Mouse (Mus musculus) embryonic facial prominence, embryonic 15.5 days (tissue): Measurements from ENCODE around the gene Hist1h2br. TPM values are rescaled to one million over a fixed set of nuclear protein-coding genes. Genes with fewer than 3 reads are reported as not detected.
"Not testable (repeated sequence)": the region's sequence is repeated elsewhere in the genome, so short reads cannot be mapped to it uniquely, and the experiment has no call there.

ENCODE experiments used
- ATAC-seq: fragments of 200-750 bp; cut with Nextera tagmentation; 2 replicates; pipeline ENCODE4 v1.8.0; 2017; ENCODE audit warnings: low read depth, moderate TSS enrichment; ENCODE audit not compliant: insufficient number of reproducible peaks, low FRiP score, low TSS enrichment
- H3K27ac ChIP-seq: fragments of 300-500 bp; sonication (generic); replicated peaks from 2 replicates; pipeline ENCODE4 v1.5.1; 2015; ENCODE audit warnings: mild to moderate bottlenecking, inconsistent platforms
- H3K27me3 ChIP-seq: fragments of 300-500 bp; sonication (generic); 2 replicates; pipeline ENCODE4 v1.6.1; 2015; ENCODE audit warnings: inconsistent platforms
- H3K36me3 ChIP-seq: fragments of 300-500 bp; sonication (generic); 2 replicates; pipeline ENCODE4 v1.6.1; 2015; ENCODE audit warnings: mild to moderate bottlenecking, inconsistent platforms
- H3K4me1 ChIP-seq: fragments of 300-500 bp; sonication (generic); 2 replicates; pipeline ENCODE4 v1.6.1; 2015; ENCODE audit warnings: inconsistent platforms
- H3K4me2 ChIP-seq: fragments of 300-500 bp; sonication (generic); replicated peaks from 2 replicates; pipeline ENCODE4 v1.6.1; 2015; ENCODE audit warnings: mild to moderate bottlenecking, inconsistent platforms
- H3K4me3 ChIP-seq: fragments of 300-500 bp; sonication (generic); replicated peaks from 2 replicates; pipeline ENCODE4 v1.5.1; 2015; ENCODE audit warnings: mild to moderate bottlenecking, inconsistent platforms
- H3K9ac ChIP-seq: fragments of 300-500 bp; sonication (generic); 2 replicates; pipeline ENCODE4 v1.6.1; 2015; ENCODE audit warnings: inconsistent platforms
- H3K9me3 ChIP-seq: fragments of 300-500 bp; sonication (generic); replicated peaks from 2 replicates; pipeline ENCODE4 v1.6.1; 2016; ENCODE audit warnings: inconsistent platforms
- WGBS: fragments of 180-500 bp; shearing (Covaris S2); methylation state at CpG from one replicate; pipeline ENCODE4 v1.1.7; 2015; 5-methylcytosine and 5-hydroxymethylcytosine counted together
- polyA plus RNA-seq: library from polyadenylated mRNA; unstranded; fragments of >200 nt; fragmentation: Nextera tagmentation; extraction: Ambion mirVana; gene quantifications from 2 replicates; pipeline ENCODE4 v1.2.1, GENCODE M21; 2015

Hist1h2br gene
- polyA plus RNA-seq, 1 experiment from 2014 or later = 14.7 TPM

GRCm38 (mm10) chr13:21850696-21851095 is 17.2 kb downstream of the Hist1h2br start:
- not testable (repeated sequence) for H3K4me3 ChIP-seq, H3K9me3 ChIP-seq, H3K36me3 ChIP-seq, ATAC-seq, H3K4me1 ChIP-seq, H3K4me2 ChIP-seq, H3K27ac ChIP-seq, H3K9ac ChIP-seq, H3K27me3 ChIP-seq
- 24% methylated on average over 1 of the region's 1 CpGs for WGBS

DNA sequence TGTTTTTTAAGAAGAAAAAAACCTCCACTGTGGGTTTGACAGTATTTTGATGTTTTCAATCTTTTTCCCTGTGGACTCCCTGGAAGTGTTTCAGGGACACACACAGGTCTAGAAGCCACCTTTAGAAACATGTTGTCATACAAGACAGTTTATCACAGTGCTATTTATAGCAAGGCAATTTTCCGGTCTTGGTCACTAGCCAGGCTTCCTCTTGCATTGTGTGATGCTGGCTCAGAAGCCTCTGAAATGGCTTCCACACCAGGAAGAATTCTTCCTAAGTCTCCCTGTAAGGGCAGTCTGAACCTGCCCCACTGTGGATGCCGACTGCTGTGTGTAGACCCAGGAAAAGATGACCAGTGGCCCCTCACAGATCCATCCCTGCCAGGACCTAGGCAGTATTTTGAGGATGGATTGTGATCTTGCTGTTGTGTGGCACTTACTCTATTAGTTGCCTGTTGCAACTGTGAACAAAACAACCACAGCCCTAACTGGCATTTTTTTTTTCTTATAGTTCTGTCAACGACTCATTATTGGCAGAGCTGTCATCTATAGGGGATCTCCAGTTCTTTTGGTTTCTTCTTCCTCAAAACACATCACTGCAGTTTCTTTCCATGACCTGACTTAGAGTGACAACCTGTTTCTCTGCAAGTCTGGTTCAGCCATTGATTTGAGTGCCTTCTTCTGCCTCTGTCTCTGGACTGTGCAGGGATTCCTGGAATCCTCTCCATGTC is 18.8 kb downstream of the Hist1h2br start:
- WGBS = 55% methylated on average over 3 of the region's 3 CpGs
- Histone ChIP-seq H3K9me3 (no peaks in the 10 kb centered on the region), H3K36me3 (no peaks in the 10 kb centered on the region), H3K4me1 (no peaks in the 10 kb centered on the region), H3K9ac (no peak overlapping the region), H3K27ac (no peak overlapping the region), H3K4me2 (no peak overlapping the region), H3K27me3 (no peaks in the 10 kb centered on the region), H3K4me3 (no peak overlapping the region)
- ATAC-seq = no peak

DNA sequence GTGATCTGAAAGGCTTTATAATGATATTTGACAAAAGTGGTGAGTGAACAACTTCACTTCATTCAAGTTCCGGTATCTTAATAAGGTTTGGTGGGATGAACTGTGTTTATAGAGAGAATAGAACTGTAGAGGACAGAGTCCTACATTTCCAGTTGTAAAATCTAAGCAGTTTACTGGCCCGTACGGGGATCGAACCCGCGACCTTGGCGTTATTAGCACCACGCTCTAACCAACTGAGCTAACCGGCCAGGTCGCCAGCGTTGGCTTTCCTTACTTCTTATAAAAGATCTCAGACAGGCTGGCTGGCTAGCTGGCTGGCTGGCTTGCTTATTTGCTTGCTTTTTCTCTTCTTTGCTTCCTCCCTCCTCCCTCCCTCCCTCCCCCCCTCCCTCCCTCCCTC is 21.6 kb downstream of the Hist1h2br start:
- Histone ChIP-seq H3K36me3 (no peaks in the 10 kb centered on the region), H3K27me3 (no peaks in the 10 kb centered on the region), H3K4me2 (peak overlapping the region; percentile 50), H3K4me1 (no peaks in the 10 kb centered on the region), H3K27ac (no peak overlapping the region), H3K9ac (no peak overlapping the region), H3K4me3 (peak overlapping the region; percentile 45), H3K9me3 (no peaks in the 10 kb centered on the region)
- WGBS = 1% methylated on average over 11 of the region's 11 CpGs
- ATAC-seq = no peak

DNA sequence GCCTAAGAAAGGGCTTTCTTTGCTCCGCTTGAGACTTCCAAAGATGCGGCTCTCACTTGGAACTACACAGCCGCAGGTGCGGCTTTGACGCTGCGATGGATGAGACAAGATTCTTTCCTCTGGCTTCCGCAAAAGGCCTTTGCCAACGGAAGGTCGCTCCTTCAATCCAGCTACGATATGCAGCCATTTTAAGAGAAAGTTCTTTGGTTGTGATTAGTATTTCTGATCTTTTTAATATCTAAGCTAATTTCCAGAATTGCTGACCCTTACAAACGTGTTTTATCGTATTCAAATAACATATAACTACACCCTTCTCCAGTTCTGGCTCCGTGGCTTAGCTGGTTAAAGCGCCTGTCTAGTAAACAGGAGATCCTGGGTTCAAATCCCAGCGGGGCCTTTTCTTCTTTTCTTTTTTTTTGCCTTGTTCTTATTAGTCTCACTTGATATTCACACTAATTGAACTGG is 22.2 kb downstream of the Hist1h2br start:
- Histone ChIP-seq H3K4me3 (peak overlapping the region; percentile 45), H3K27ac (no peak overlapping the region), H3K27me3 (no peaks in the 10 kb centered on the region), H3K9me3 (no peaks in the 10 kb centered on the region), H3K4me2 (peak overlapping the region; percentile 50), H3K36me3 (no peaks in the 10 kb centered on the region), H3K4me1 (no peaks in the 10 kb centered on the region), H3K9ac (no peak overlapping the region)
- ATAC-seq = no peak
- 2% methylated on average over 15 of the region's 15 CpGs for WGBS

- no peaks in the 10 kb centered on the region for H3K9me3 ChIP-seq
- H3K4me2 ChIP-seq = no peak overlapping the region
- no peak for ATAC-seq
Observed at GRCm38 (mm10) chr13:21861608-21862007, 28.1 kb downstream of the Hist1h2br start.

GRCm38 (mm10) chr13:21865503-21865902 is 32.0 kb downstream of the Hist1h2br start:
- not testable (repeated sequence) for H3K4me1 ChIP-seq, H3K27ac ChIP-seq, H3K9me3 ChIP-seq, H3K9ac ChIP-seq, H3K4me3 ChIP-seq, H3K4me2 ChIP-seq, ATAC-seq, H3K36me3 ChIP-seq, H3K27me3 ChIP-seq
- 61% methylated on average over 3 of the region's 3 CpGs for WGBS

More at GRCm38 (mm10) chr13:21861608-21862007, 28.1 kb downstream of the Hist1h2br start:
- Histone ChIP-seq H3K27me3 (no peaks in the 10 kb centered on the region), H3K36me3 (no peaks in the 10 kb centered on the region), H3K9ac (no peak overlapping the region), H3K4me1 (no peaks in the 10 kb centered on the region), H3K27ac (no peak overlapping the region), H3K4me3 (no peak overlapping the region)
- WGBS = 17% methylated on average over 5 of the region's 5 CpGs

- Histone ChIP-seq H3K9ac (no peak overlapping the region), H3K4me3 (no peak overlapping the region), H3K27me3 (no peaks in the 10 kb centered on the region), H3K9me3 (no peaks in the 10 kb centered on the region), H3K36me3 (no peaks in the 10 kb centered on the region), H3K4me1 (0 out of 2 replicates have a peak, but pooled peaks cover 5% of the 10 kb centered on the region), H3K4me2 (no peak overlapping the region), H3K27ac (no peak overlapping the region)
- WGBS = 82% methylated on average over 6 of the region's 6 CpGs
- ATAC-seq = no peak
Observed at GRCm38 (mm10) chr13:21880735-21881134, 47.2 kb downstream of the Hist1h2br start.

DNA sequence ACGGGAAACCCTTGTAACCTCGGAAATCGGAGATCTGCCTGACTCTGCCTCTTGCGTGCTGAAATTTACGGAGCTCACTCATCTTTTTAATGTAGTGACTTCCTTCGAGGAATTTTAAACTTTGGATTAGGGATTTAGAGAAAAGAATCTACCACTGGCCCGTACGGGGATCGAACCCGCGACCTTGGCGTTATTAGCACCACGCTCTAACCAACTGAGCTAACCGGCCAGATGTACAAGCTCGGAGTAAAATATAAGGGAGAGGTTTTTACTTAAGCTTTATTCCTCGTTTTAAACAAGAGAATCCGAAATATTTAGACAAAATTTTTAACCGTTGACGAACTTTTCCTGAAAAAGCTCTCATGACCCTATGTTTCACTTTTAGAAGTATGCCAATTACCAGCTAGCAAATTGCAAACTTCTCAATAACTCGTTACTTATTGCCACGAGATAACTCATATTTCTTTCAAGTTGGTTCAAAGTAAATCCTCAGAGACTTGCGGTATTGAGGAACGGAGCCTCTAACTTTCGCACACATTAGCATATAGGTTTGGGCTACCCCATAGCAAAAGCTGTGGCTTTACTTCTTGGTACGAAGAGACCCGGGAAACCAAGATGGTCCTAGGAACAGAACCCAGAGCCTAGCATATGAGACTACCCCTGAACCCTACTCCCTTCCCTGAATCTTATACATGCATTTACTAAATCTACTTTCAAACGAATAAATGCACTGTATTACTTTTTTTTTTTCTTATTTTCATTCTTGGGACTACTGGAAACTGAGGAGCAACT is 48.5 kb downstream of the Hist1h2br start:
- H3K27ac ChIP-seq = no peak overlapping the region
- H3K9me3 ChIP-seq = no peaks in the 10 kb centered on the region
- H3K4me2 ChIP-seq = peak overlapping the region; percentile 44
- peak overlapping the region; percentile 41 for H3K4me3 ChIP-seq
- no peaks in the 10 kb centered on the region for H3K36me3 ChIP-seq
- H3K9ac ChIP-seq = no peak overlapping the region
- H3K4me1 ChIP-seq = 0 out of 2 replicates have a peak, but pooled peaks cover 5% of the 10 kb centered on the region
- 3% methylated on average over 27 of the region's 27 CpGs for WGBS
- no peaks in the 10 kb centered on the region for H3K27me3 ChIP-seq
- no peak for ATAC-seq

- Histone ChIP-seq H3K9me3 (no peaks in the 10 kb centered on the region), H3K27me3 (no peaks in the 10 kb centered on the region), H3K27ac (no peak overlapping the region), H3K4me3 (peak overlapping the region; percentile 41), H3K36me3 (no peaks in the 10 kb centered on the region), H3K9ac (no peak overlapping the region), H3K4me2 (peak overlapping the region; percentile 44), H3K4me1 (0 out of 2 replicates have a peak, but pooled peaks cover 5% of the 10 kb centered on the region)
- no peak for ATAC-seq
- 3% methylated on average over 13 of the region's 13 CpGs for WGBS
Observed at GRCm38 (mm10) chr13:21882760-21883405, 49.3 kb downstream of the Hist1h2br start.

GRCm38 (mm10) chr13:21883407-21883806 is 49.9 kb downstream of the Hist1h2br start:
- ATAC-seq = no peak
- WGBS = 39% methylated on average over 5 of the region's 5 CpGs
- Histone ChIP-seq H3K9me3 (no peaks in the 10 kb centered on the region), H3K4me1 (0 out of 2 replicates have a peak, but pooled peaks cover 5% of the 10 kb centered on the region), H3K36me3 (no peaks in the 10 kb centered on the region), H3K27ac (no peak overlapping the region), H3K27me3 (no peaks in the 10 kb centered on the region), H3K9ac (no peak overlapping the region), H3K4me2 (peak overlapping the region; percentile 44; the same call in 1 of the 2 replicates), H3K4me3 (peak overlapping the region; percentile 41; the same call in 1 of the 2 replicates)

DNA sequence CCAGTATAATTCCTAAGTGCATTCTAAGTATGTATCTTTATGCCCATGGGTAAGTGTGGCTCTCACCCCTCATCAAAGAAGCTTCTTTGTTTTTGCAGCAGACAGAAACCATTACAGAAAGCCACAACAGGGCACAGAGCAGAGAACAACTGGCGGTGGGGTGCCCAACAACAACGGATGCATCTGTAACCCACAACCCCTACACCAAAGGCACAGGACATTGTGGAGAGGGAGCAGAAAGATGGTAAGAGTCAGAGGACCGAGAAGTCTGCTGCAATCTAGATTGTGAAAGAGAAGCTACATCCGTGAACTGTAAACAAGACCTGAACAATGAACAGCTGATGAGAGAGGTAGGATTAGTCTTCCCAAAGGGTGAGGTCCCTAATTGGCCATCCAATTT is 51.0 kb downstream of the Hist1h2br start:
- Histone ChIP-seq H3K4me1 (0 out of 2 replicates have a peak, but pooled peaks cover 5% of the 10 kb centered on the region), H3K4me2 (no peak overlapping the region), H3K27me3 (no peaks in the 10 kb centered on the region), H3K36me3 (no peaks in the 10 kb centered on the region), H3K4me3 (no peak overlapping the region), H3K27ac (no peak overlapping the region), H3K9ac (no peak overlapping the region), H3K9me3 (no peaks in the 10 kb centered on the region)
- ATAC-seq = no peak
- WGBS = 67% methylated on average over 4 of the region's 4 CpGs
